Mouse (Mus musculus) hindbrain, embryonic 10.5 days (tissue): ENCODE data around the gene Ascl3. TPM values are rescaled to one million over a fixed set of nuclear protein-coding genes. Genes with fewer than 3 reads are reported as not detected.
A peak's percentile ranks its signal among the peaks of the same experiment; 100 is the strongest.

Experiments
- DNase-seq: peaks from one replicate; pipeline ENCODE4 v3.0.0-alpha.2; 2017; ENCODE audit warnings: low spot score
- H3K27ac ChIP-seq: fragments of 300-500 bp; sonication (generic); 2 replicates; pipeline ENCODE4 v1.5.1; 2016; ENCODE audit warnings: mild to moderate bottlenecking, moderate library complexity
- H3K27me3 ChIP-seq: fragments of 300-500 bp; sonication (generic); 2 replicates; pipeline ENCODE4 v1.6.1; 2016; ENCODE audit warnings: mild to moderate bottlenecking; ENCODE audit not compliant: poor library complexity, insufficient read depth, severe bottlenecking
- H3K36me3 ChIP-seq: fragments of 300-500 bp; sonication (generic); 2 replicates; pipeline ENCODE4 v1.6.1; 2016; ENCODE audit warnings: mild to moderate bottlenecking, moderate library complexity
- H3K4me1 ChIP-seq: fragments of 300-500 bp; sonication (generic); replicated peaks from 2 replicates; pipeline ENCODE4 v1.6.1; 2016; ENCODE audit warnings: mild to moderate bottlenecking
- H3K4me3 ChIP-seq: fragments of 300-500 bp; sonication (generic); 2 replicates; pipeline ENCODE4 v1.5.1; 2016; ENCODE audit warnings: mild to moderate bottlenecking, moderate library complexity
- H3K9me3 ChIP-seq: fragments of 300-500 bp; sonication (generic); 2 replicates; pipeline ENCODE4 v1.6.1; 2016; ENCODE audit warnings: mild to moderate bottlenecking, moderate library complexity
- WGBS: fragments of 180-500 bp; shearing (Covaris S2); methylation state at CpG from one replicate; pipeline ENCODE4 v1.1.7; 2016; 5-methylcytosine and 5-hydroxymethylcytosine counted together
- polyA plus RNA-seq: library from polyadenylated mRNA; unstranded; fragments of >200 nt; fragmentation: Nextera tagmentation; extraction: Ambion mirVana; gene quantifications from 2 replicates; pipeline ENCODE4 v1.2.1, GENCODE M21; 2016

Gene Ascl3
- polyA plus RNA-seq = 0.24 and 0.25 TPM in 2 replicates

- Histone ChIP-seq H3K27ac (no peak within 1 kb of the TSS), H3K36me3 (peaks cover 16% of the 10 kb centered on the region), H3K27me3 (no peaks in the 10 kb centered on the region)
Measured at GRCm38 (mm10) chr7:109731626-109732025, at the start of gene Ascl3. Ascl3 (minus strand) TSS chr7:109731726.

DNA sequence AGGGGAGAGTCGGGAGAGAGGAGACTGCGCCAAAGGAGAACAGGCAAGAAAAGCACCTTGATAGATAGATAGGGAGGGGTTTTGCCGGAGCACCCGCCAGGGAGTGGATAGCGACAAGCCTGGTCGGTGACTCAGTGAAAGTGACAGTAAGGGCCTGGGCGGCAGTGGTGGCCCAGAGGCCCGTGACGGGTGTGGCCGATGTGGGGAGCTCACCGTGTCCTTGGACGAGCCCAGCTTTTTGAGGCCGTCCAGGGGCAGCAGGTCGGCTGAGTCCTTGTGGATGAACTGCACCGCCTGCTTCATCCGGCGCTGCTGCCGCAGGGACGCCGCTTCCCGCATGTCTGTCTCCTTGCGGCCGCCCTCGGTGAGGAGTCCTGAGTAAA is 49.6 kb upstream of the Ascl3 start:
- no peaks in the 10 kb centered on the region for H3K9me3 ChIP-seq
- H3K27me3 ChIP-seq = peaks cover 65% of the 10 kb centered on the region
- no peak for DNase-seq
- H3K4me3 ChIP-seq = peak overlapping the region; percentile 68
- H3K4me1 ChIP-seq = peaks cover 14% of the 10 kb centered on the region
- H3K36me3 ChIP-seq = no peaks in the 10 kb centered on the region
- 0 out of 2 replicates have a peak overlapping the region, but pooled peaks have one; percentile 29 for H3K27ac ChIP-seq
- WGBS = 3% methylated on average over 24 of the region's 24 CpGs

More at GRCm38 (mm10) chr7:109731626-109732025, at the start of gene Ascl3:
- DNase-seq = no peak
- 92% methylated on average over 5 of the region's 5 CpGs for WGBS
- peaks cover 3% of the 10 kb centered on the region; the same call in 1 of the 2 replicates for H3K4me1 ChIP-seq
- no peaks in the 10 kb centered on the region for H3K9me3 ChIP-seq
- no peak within 1 kb of the TSS for H3K4me3 ChIP-seq

GRCm38 (mm10) chr7:109772251-109772650 is 40.7 kb upstream of the Ascl3 start:
- DNase-seq = no peak
- no peaks in the 10 kb centered on the region for H3K4me1 ChIP-seq
- no peaks in the 10 kb centered on the region for H3K36me3 ChIP-seq
- no peaks in the 10 kb centered on the region for H3K9me3 ChIP-seq
- no peaks in the 10 kb centered on the region for H3K27me3 ChIP-seq
- H3K27ac ChIP-seq = no peak overlapping the region
- H3K4me3 ChIP-seq = no peak overlapping the region

- Histone ChIP-seq H3K9me3 (no peaks in the 10 kb centered on the region), H3K27ac (no peak overlapping the region), H3K27me3 (no peaks in the 10 kb centered on the region), H3K36me3 (no peaks in the 10 kb centered on the region), H3K4me3 (no peak overlapping the region), H3K4me1 (no peaks in the 10 kb centered on the region)
- 52% methylated on average over 2 of the region's 2 CpGs for WGBS
- no peak for DNase-seq
Measured at GRCm38 (mm10) chr7:109768699-109769383, 37.3 kb upstream of the Ascl3 start.

- H3K27me3 ChIP-seq = no peaks in the 10 kb centered on the region
- 87% methylated on average over 7 of the region's 7 CpGs for WGBS
- no peaks in the 10 kb centered on the region for H3K4me1 ChIP-seq
- no peak for DNase-seq
- no peak overlapping the region for H3K27ac ChIP-seq
- no peaks in the 10 kb centered on the region for H3K9me3 ChIP-seq
- H3K4me3 ChIP-seq = no peak overlapping the region
- H3K36me3 ChIP-seq = no peaks in the 10 kb centered on the region
Measured at GRCm38 (mm10) chr7:109767575-109768350, 36.2 kb upstream of the Ascl3 start.

- Histone ChIP-seq H3K4me1 (no peaks in the 10 kb centered on the region), H3K27ac (no peak overlapping the region), H3K36me3 (no peaks in the 10 kb centered on the region), H3K4me3 (no peak overlapping the region), H3K27me3 (no peaks in the 10 kb centered on the region), H3K9me3 (no peaks in the 10 kb centered on the region)
- DNase-seq = no peak
- 81% methylated on average over 2 of the region's 2 CpGs for WGBS
Measured at GRCm38 (mm10) chr7:109764009-109764408, 32.5 kb upstream of the Ascl3 start.

- Histone ChIP-seq H3K9me3 (no peaks in the 10 kb centered on the region), H3K4me1 (peaks cover 22% of the 10 kb centered on the region), H3K36me3 (no peaks in the 10 kb centered on the region), H3K27me3 (no peaks in the 10 kb centered on the region), H3K4me3 (no peak overlapping the region), H3K27ac (no peak overlapping the region)
- 90% methylated on average over 3 of the region's 3 CpGs for WGBS
- DNase-seq = no peak
Measured at GRCm38 (mm10) chr7:109756291-109756690, 24.8 kb upstream of the Ascl3 start.

- no peak overlapping the region for H3K27ac ChIP-seq
- H3K4me1 ChIP-seq = peaks cover 27% of the 10 kb centered on the region
- no peaks in the 10 kb centered on the region for H3K9me3 ChIP-seq
- H3K4me3 ChIP-seq = no peak overlapping the region
- no peak for DNase-seq
- no peaks in the 10 kb centered on the region for H3K36me3 ChIP-seq
- H3K27me3 ChIP-seq = no peaks in the 10 kb centered on the region
- WGBS = 94% methylated on average over 8 of the region's 8 CpGs
Measured at GRCm38 (mm10) chr7:109754034-109754433, 22.5 kb upstream of the Ascl3 start.

DNA sequence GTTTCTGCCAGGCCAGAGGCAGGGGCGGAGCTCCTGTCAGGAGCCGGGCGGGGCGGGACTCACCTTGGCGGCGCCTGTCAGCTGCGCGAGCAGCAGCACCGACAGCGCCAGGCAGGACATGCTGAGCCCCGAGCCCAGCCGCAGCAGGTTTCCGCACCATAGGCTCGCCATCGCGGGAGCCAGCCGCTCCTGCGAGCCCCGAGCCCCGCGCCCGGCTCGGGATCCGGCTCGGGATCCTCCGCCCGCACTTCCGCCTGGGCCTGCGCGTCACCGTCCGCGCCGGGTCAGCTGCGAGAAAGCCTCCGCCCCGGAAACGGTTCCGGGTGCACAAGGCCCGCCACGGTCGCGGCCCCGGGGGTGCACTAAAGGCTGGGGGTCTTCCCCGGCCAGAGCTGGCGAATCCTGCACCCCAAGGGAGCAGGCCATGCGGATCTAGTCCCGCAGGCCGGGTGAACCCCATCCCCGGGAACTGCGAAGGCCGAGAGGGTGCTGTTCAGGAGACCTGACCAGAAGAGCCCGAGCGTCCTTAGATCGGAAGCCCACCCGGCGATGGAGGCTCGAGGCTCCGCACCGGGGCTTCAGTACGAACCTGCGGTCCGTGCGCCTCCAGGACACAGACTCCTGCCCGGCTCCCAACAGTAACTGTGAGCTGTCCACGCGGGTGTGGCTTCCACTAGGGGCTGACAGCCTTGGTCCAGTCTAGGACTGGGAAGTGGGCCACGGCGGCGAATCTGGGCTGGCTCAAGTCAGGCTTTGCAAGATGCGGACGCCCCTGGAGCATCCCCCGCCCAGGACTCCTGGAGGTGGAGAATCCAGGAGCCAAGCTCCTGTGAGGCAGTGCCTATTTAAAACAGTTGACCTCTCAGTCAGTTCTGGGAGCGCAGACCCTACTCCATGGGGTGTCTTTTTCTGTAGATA is 20.7 kb upstream of the Ascl3 start, which contains the start of gene Tmem9b:
TSS of gene Tmem9b (minus strand) at position 868 of the 918 bp plus-strand sequence.
- peak; percentile 85 for DNase-seq
- Histone ChIP-seq H3K27ac (peak within 1 kb of the TSS; percentile 94), H3K4me3 (peak within 1 kb of the TSS; percentile 94), H3K4me1 (peaks cover 27% of the 10 kb centered on the region), H3K9me3 (no peaks in the 10 kb centered on the region), H3K36me3 (no peaks in the 10 kb centered on the region), H3K27me3 (no peaks in the 10 kb centered on the region)
- under 1% methylated on average over 74 of the region's 74 CpGs for WGBS

DNA sequence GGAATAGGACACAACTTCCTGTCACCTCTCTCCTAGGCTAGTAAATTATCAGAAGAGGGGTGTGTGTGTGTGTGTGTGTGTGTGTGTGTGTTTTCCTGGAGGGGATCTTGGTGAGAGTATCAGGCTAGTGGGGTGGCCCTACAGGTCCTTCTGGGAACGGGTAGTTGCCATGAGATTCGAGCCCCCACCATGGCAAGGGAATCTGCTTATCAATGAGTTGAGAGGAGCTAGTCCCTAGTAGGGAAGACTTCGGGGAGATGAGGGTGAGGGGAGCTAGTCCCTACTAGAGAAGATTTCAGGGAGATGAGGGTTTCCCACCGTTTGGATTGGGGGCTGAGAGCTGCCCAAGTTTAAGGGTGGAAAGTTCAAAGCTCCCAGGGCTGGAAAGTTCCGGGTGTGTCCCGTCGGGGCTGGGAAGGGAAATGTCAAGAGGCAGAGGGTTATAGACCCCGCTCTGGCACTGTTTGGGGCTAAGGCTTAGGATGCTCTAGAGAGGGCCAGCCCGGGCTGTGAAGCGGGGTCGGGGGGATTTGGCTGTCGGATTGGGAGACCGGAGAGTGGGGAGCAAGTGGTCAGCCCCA is 20.0 kb upstream of the Ascl3 start:
- Histone ChIP-seq H3K4me1 (peaks cover 27% of the 10 kb centered on the region), H3K27me3 (no peaks in the 10 kb centered on the region), H3K9me3 (no peaks in the 10 kb centered on the region), H3K27ac (peak overlapping the region; percentile 94), H3K36me3 (0 out of 2 replicates have a peak, but pooled peaks cover 1% of the 10 kb centered on the region), H3K4me3 (peak overlapping the region; percentile 94)
- WGBS = 5% methylated on average over 13 of the region's 13 CpGs
- no peak for DNase-seq

DNA sequence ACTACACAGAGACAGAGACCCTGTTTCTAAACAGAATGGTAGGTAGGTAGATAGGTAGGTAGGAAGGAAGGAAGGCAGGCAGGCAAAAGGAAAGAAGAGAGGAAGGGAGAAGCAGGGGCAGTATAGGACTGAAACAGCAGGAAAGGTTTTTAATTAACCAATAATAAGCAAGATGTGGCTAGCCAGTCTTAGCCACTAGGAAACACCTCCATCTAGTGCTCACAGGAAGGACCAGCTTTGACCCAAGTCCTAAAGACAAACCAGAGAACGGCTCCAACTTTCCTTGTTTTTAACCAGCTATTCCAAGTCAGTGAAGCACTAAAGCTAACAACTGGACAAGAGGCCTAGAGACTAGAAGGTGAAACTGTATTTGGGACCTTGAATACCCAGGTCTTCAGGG is 16.2 kb upstream of the Ascl3 start:
- Histone ChIP-seq H3K4me1 (peaks cover 16% of the 10 kb centered on the region), H3K27me3 (no peaks in the 10 kb centered on the region), H3K36me3 (peaks cover 34% of the 10 kb centered on the region), H3K4me3 (no peak overlapping the region), H3K27ac (no peak overlapping the region), H3K9me3 (no peaks in the 10 kb centered on the region)
- no peak for DNase-seq
- WGBS = 62% methylated on average over 1 of the region's 1 CpGs

DNA sequence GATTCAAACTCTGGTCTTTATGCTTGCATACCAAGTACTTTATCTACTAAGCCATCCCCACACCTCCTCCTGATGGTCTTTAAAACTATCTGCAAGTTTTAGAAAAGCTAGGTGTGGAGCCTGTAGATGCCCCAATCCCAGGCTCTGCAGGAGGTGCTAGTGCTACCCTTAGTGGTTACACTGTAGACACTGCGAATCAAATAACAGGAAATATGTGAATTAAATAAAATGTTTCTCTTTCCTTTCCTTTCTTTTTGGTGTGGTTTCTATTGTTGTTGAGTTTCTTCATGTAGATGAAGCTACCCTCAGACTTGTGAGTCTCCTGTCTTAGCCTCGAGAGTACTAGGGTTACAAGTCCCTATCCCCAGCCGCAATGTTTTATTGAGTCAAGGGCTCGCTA is 10.2 kb upstream of the Ascl3 start:
- no peak for DNase-seq
- 90% methylated on average over 4 of the region's 4 CpGs for WGBS
- Histone ChIP-seq H3K36me3 (peaks cover 65% of the 10 kb centered on the region), H3K4me1 (no peaks in the 10 kb centered on the region), H3K4me3 (no peak overlapping the region), H3K27ac (no peak overlapping the region), H3K27me3 (no peaks in the 10 kb centered on the region), H3K9me3 (no peaks in the 10 kb centered on the region)
